Mouse (Mus musculus) erythroid progenitor cell, adult 5-6 weeks (primary cell): ENCODE results near the gene Coro6. TPM values are rescaled to one million over a fixed set of nuclear protein-coding genes. Genes with fewer than 3 reads are reported as not detected.

Experiments
- ATAC-seq: replicated peaks from 2 replicates; pipeline ENCODE4 v1.8.0; 2016; ENCODE audit warnings: moderate number of reproducible peaks, mild to moderate bottlenecking, moderate TSS enrichment, inconsistent platforms; ENCODE audit not compliant: poor library complexity, low FRiP score, severe bottlenecking
- total RNA-seq, 2 experiments: library from RNA; stranded (forward) in 1 of 2; stranded (reverse) in 1 of 2; fragments of 150-400 nt in 1 of 2; fragments of 186-747, 209-891 nt in 1 of 2; gene quantifications; 2 replicates each; pipeline versions ENCODE4 v1.2.3 to v1.2.4; 2015 to 2017; ENCODE audit warnings: low replicate concordance in 2 of 2

Coro6 gene
- total RNA-seq, 2 experiments from 2014 or later: not detected

DNA sequence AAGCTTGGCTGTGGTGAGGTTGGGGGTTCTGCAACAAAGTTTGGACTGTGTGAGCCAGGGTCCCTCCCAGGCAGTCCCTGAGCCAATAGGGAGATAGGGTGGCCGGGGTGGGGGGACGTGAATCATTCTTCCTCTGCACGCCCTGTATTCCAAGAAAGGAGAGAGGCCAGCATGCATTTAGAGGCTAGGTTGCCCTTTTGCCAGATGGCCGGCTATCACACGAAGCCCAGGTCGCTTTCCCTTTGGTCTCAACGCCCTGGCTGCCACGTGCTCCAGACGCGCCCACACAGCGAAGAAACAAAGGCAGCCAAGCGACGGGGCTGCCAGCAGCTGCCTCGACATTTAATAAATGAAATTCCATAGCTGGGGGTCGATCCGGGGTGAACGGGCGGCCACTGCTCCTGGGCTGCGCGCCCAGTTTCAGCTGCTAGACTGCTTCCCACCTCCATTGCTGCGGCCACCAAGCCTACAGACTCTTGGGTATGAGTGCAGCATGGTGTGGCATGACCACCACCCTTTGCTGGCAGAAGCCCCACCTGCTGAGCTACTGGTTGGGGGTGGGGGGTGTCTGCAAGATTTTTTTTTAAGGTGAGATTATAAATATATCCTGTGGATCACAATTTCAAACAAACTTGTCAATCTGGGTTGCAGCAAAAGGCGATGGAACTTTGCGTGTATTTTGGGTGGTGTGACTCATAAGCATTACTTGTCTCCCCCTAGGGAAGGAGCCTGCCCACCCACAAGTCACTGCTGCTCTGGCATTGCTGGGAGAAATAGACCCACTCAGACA, 29.5 kb downstream of the Coro6 start:
- ATAC-seq: no peak

DNA sequence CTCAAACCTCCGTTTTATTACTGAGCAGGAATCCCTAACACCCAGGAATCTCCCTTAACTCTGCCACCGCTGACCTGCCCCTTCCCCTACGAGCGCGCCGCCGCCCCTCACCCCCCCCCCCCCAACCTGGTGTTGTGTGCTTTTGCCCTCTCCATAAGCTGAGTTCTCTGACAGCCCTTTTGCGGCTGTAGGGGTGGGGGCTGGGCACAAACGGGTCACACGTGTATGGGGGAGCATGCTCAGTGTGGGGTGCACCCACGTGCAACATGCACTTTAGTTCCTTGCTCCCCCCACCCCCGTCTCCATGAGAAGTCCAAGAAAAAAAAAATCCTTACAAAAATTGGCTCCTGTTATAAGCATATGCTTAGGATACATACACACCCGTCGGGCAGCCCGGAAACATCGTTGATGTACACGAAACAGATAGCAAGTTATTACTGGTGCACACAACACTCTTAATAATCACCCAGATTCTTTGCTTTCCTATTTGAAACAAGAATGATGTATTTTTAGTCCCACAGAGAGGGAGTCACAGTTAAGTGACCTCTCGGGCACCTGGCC, 30.2 kb downstream of the Coro6 start:
- no peak for ATAC-seq

DNA sequence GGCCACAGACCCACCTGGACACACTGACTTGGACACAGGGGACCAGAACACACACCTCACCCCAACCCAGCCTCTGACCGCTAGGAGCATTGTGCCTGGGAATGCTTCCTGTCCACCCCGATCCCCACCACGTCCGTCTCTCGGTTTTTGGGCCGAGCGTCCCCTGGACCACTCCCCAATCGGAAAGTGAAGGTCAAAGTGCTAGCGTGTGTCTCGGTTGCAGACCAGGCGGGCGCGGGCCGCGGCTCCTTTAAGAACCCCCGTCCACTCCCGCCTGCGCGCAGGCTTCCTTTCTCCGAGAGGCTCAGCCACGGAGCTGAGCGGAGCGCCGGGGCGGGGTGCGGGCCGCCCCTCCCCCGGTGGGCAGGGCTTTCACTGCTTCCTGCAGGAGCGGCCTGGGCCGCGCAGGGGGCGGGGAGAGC, 30.7 kb downstream of the Coro6 start:
- ATAC-seq: peak; percentile 86

DNA sequence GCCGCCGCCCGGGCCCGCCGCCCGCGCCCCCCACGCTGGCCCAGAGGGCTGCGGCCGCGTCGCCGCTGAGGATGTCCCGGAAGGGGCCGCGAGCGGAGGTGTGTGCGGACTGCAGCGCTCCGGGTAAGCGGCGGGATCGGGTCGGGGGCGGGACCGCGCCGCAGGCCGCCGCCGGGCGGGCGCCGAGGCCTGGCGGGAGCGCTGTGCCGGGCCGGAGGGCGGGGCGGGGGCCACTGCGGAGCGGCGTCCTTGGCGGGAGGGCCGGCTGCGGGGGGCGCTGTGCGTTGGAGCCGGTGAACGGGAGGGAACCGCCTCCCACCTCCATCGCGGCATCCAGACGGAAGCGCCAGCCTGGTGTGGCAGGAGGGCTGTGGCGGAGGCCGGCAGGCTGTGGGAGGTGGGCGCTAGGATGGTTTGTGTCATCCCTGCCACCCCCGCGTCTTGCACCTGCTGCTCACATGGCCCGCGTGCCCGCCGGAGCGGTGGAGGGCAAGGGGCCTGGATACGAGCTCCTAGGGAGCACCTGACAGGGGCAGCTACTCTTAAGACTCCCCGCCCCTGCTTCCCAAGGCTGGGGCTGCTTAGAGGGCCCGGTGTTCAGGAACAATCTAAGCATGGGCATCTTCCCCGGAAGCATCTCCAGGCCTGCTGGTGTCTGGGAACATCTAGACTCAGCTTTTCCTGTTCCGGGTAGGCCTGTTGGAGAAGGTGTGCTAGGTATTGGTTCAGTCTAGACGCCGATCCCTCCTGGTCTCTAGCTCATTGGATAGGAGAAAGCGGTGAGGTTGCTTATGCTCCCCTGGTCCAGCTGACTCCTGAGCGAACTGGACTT, 31.5 kb downstream of the Coro6 start, which contains the start of gene Git1:
Gene Git1 (plus strand): TSS at position 51 of the 832 bp plus-strand sequence.
- no peak for ATAC-seq

DNA sequence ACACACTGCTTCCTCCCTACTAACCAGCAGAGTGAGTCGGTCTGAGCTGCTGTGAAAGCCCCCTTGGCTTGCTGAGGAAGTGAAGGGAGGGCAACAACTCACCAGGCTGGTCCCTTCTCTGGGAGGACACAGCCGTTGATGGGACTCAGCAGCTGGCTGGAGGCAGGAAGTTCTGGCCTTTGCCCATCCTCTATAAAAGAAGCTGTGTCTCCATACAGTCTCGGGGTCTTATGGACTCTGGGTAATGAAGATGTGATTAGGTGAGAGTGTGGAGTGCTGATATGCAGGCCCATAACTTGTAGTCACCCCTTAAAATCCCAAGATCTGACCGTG, 32.1 kb downstream of the Coro6 start:
- no peak for ATAC-seq

DNA sequence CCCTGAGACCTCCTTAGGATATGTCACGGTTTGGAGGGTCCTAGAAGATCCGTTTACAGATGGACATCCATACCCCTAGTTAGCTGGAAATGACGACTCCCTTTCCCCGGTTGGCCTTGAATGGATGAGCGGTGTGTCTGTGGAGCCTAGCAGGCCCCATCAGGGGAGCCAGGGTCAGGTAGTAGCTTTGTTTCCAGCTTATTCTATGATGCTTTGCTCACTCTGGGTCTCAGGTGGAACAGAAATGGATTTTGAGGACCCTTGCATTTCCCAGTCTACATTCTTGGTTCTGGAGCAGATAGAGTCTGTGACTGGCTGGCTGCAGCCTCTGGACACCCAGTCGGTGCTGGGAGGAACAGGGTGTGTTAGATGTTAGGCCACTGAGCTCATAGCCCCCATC, 32.6 kb downstream of the Coro6 start:
- ATAC-seq: no peak

DNA sequence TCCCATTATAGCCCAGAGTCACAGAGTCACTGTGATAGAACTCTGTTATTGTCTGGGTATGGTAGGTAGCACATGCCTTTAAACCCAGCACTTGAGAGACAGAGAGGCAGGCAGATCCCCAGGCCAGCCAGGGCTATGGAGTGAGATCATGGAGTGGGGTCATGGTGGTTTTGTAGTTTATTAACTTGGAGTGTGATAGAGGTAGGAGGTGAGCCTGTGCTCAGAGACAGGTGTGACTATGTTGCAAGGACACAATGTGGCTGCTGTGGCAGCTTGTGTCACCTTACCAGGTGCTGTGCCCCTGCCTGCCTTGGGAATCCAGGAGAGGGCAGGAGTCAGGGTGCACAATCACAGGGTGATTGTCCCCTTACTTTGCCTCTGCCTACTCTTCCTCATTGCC, 33.3 kb downstream of the Coro6 start:
- ATAC-seq: no peak

DNA sequence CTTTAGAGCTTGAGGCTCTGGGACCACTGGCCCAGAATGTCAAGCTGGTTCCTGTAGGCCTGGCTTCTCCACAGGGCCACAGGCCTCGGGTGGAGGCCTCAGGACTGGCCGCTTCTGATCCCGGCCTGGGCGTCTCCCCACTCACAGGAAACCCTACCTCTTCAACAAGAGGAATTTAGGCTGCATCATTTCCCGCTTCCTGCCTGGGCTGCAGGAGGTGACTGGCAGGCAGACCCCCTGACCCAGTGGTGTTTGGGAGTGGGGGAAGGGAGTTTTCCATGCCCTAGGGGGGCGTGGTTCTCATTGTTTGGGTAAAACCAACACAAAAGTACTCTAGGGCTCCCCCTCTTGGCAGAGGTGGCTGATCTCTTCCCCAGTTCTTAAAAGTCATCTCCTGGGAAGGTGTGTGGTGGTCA, 35.1 kb downstream of the Coro6 start:
- no peak for ATAC-seq

DNA sequence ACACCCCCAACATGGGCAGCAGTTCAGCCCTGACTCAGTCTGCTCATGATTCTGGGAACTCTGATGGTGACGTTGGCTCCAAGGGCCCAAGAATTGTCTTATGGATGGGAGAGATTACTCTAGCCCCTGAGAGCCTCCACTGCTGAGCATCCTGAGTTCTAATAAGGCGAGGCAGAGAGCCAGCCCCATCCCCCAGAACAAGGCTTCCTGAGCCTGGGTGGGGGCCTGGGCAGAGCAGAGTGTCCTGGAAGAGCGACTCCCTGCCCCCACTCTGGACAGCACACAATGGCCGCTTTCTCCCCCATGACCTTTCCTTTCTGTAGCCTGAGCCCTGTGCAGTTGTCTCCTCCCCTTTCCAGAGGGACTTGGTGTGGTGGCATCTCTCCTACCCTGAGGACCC, 35.6 kb downstream of the Coro6 start:
- no peak for ATAC-seq

DNA sequence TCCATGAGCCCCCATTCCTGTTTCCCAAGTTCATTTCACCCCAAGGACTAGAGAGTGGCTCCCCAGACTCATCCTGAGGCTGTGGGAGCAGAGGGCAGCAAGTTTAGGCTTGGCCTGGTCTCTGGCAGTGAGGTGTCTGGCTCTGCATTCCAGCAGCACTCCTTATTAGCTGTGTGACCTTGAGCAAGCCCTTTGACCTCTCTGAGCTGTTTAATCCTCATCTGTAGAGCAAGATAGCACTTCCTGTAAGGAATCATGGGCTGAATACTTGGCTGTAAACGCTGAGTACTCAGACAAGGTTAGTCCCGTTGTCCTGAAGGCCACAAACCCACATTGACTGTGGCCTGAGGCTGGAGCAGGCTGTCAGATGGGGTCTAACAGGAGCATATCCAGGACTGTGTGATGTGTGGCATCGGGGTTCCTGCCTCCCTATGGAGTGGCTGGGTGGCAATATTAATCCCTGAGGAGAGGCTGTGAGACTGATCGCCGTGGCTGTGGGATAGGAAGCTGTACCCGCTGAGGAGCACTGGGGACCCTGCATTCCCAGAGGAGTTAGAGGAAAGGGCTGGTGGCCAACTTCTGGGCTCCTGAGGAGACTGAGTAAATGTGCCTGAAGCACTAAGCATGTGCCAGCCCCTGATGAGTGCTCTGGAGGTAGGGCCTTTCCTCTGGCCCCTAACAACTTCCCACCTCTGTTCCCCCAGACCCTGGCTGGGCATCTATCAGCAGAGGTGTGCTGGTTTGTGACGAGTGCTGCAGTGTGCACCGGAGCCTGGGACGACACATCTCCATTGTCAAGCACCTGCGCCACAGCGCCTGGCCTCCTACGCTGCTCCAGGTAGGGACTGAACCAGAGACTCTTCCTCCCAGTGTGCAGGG, 36.3 kb downstream of the Coro6 start:
- no peak for ATAC-seq

DNA sequence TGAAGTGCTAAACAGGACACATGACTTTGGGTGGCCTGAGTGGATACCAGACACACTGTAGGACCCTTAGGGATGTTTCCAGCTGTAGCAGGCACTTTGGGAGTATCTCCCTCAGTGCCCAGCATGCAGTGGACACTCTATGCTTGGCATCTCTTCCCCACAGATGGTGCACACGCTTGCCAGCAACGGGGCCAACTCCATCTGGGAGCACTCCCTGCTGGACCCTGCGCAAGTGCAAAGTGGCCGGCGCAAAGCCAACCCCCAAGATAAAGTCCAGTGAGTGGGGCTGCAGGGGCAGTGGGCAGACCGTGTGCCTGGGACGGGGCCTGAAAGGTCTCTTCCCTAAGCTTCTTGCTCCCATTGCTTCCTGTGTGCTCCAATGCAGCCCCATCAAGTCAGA, 37.1 kb downstream of the Coro6 start:
- no peak for ATAC-seq

DNA sequence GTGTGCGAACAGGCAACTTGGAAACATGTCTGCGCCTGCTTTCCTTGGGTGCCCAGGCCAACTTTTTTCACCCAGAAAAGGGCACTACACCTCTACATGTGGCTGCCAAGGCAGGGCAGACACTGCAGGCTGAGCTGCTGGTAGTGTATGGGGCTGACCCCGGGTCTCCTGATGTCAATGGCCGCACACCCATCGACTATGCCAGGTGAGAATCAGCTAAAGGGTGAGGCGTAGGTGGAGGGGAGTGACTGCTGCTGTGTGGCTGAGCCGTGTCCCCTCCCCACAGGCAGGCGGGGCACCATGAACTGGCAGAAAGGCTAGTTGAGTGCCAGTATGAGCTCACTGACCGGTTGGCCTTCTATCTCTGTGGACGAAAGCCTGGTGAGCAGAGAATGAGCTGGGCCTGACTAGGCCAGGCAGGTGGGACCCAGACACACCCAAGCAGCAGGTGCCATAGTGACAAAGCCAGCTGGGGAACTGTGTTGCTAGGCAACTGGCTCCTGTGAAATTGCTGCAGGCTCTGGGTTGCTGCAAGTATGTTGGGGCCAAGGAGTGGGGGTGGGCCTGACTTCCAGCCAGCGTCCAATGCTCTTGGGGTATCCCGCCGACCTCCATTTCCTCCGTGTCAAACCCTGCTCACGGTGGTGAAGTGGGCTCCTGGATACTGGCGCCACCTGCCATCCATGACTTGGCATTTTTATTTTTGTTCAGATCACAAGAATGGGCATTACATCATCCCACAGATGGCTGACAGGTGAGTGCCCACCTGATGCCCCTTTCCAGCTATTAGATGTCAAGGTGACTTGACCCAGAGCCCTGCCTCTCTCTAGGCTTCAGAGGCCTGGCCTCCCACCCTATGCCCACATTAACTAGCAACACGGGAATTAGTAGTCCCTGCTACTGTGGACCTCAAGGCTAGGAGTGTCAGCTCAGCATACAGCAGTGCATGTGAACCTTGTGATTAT, 38.4 kb downstream of the Coro6 start:
- no peak for ATAC-seq

DNA sequence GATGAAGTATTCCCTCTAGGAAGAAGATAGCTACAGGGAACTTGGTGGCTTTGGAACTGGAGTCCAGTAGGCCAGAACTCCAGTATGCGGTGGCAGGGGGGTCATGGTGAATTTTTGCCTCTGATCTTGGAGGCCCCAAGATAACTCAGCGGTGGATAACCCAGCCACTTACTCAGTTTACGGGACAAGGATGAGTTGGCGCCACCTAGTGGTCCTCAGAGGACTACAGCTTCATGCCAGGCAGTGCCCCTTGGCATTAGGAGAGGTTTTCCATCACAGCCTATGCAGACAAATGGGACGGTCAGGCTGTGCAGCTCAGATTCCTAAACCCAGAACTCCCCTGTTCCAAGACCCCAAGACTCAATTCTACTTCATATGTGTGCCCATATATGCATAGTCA, 39.2 kb downstream of the Coro6 start:
- ATAC-seq: peak; percentile 64

DNA sequence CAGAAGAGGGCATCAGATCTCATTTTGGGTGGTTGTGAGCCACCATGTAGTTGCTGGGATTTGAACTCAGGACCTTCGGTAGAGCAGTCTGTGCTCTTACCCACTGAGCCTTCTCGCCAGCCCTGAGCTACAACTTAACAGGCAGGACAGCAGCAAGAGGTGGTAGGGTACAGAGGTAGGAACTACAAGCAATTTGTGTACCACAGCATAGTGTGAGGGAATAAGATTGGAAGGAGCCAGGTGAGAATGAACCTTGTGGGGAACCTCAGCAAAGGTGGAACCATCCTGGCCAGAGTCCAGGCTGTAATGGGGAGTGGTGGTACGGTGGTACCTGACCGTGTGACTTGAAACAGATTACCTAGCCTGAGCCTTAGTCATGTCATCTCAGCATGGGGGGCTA, 39.8 kb downstream of the Coro6 start:
- no peak for ATAC-seq

DNA sequence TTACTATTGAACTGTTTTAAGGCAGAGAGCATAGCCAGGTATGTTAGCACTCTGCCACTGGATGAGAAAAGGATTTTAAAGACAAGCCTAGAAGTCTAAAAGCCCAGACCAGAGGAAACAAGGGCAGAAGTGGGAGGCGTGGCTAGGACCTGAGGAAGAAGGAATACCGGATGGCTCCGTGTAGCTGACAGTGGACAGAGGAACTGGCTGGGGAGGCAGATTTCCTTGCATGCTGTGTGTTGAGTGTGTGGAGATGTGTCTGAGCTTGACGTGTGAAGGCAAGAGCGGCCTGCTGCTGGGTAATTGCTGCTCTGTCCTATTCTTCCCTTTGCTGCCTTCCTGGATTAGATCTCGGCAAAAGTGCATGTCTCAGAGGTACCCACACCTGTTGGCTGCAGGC, 40.3 kb downstream of the Coro6 start:
- no peak for ATAC-seq

DNA sequence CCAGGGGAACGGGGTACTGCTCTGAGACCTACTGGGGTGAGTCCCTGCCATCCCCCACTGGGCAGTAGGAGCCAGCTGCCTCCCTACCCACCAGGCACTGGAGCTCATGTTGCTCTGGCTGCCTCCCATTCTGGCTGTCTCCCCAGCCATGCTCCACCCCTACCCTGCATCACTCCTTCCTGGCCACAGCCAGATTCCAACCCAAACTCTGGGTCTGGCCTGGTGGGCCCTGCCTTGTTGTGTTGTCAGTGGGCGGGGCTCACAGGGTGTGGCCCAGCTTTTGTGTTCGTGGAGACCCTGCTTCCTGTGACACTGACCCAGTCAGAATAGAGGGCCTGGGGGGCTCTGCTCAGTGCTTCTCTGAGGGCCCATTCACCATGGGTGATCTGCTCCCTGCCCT, 41.3 kb downstream of the Coro6 start:
- no peak for ATAC-seq

DNA sequence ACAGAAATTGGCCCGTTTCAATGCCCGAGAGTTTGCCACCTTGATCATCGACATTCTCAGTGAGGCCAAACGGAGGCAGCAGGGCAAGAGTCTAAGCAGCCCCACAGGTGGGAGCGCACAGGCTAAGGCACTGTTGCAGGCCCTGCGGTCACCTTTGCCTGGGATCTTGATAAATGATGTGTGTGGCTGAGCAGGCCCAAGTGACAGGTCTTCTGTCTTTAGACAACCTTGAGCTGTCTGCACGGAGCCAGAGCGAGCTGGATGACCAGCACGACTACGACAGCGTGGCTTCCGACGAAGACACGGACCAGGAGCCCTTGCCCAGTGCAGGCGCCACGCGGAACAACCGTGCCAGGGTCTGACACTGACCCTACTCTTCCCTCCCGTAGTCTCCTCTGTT, 42.2 kb downstream of the Coro6 start:
- no peak for ATAC-seq

DNA sequence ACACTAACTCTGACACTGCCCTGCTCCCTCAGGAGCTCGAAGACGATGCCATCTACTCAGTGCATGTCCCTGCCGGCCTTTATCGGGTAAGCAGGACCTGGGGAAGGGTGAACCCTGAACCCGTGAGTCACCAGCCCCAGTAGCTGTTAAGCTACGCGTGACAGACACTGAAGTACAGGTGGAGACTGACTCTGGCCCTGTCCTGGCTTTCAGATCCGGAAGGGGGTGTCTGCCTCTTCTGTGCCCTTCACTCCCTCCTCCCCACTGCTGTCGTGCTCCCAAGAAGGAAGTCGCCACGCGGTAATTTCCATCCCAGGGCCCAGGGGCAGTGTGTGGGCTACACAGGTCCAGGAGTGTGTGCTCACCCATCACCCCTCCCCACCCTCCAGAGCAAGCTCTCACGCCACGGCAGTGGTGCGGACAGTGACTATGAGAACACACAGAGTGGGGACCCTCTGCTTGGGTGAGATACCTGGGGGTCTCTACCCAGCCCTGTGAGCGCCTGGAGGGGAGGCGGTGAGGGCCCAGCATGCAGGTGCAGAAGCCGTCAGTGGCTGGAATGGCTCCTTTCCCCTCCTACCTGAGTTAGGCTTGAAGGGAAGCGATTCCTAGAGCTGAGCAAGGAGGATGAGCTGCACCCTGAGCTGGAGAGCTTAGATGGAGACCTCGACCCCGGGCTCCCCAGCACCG, 43.2 kb downstream of the Coro6 start:
- no peak for ATAC-seq
